Mouse (Mus musculus): ENCODE data around the gene Olfr1178. TPM values are rescaled to one million over a fixed set of nuclear protein-coding genes. Genes with fewer than 3 reads are reported as not detected.

The Olfr1178 gene
- not detected in 2 replicates for polyA plus RNA-seq (2015; fragmentation: Nextera tagmentation; extraction: Ambion mirVana)

DNA sequence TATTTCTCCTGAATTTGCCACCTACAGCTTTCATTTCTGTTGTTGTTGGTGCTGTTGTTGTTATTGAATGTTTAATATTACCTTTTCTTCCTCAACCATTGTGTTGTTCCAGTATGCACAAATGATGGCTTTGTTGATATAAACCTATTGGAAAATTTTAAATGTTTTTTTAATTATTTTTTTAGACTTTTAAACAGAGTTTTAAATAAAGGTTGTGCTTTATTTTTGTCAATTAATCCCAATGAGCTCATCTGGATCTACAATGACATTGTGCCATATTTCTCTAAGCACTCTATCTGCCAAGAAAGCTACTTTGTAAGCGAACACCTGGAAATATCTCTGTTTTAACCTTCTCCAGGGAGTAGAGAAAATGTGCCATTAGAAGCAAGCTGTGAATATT lies at the start of gene Olfr1178:
Gene Olfr1178, plus strand, starts transcription at position 301 of the 400 bp plus-strand sequence.
- Histone ChIP-seq H3K27ac (ENCODE audit: low read length) (no peak within 1 kb of the TSS), H3K36me3 (ENCODE audit: control insufficient read depth, insufficient read depth) (no peaks in the 10 kb centered on the region), H3K4me2 (ENCODE audit: low read depth, low read length) (no peak within 1 kb of the TSS), H3K4me3 (ENCODE audit: low read depth, low read length) (no peak within 1 kb of the TSS), H3K27me3 (ENCODE audit: control insufficient read depth, insufficient read depth, low read depth, low read length) (no peaks in the 10 kb centered on the region), H3K9me3 (replicated peaks; ENCODE audit: control insufficient read depth, low read length) (no peaks in the 10 kb centered on the region), H3K4me1 (ENCODE audit: control insufficient read depth, low read depth, low read length) (no peaks in the 10 kb centered on the region), H3K9ac (ENCODE audit: low read depth, low read length) (no peak within 1 kb of the TSS)
- ATAC-seq (ENCODE audit: low read depth) = no peak
- WGBS (ENCODE audit: insufficient replicate concordance) = 42% methylated on average over 1 of the region's 1 CpGs

- Histone ChIP-seq H3K9me3 (replicated peaks; ENCODE audit: control insufficient read depth, low read length) (no peaks in the 10 kb centered on the region), H3K27me3 (ENCODE audit: control insufficient read depth, insufficient read depth, low read depth, low read length) (no peaks in the 10 kb centered on the region), H3K4me3 (ENCODE audit: low read depth, low read length) (no peak within 1 kb of the TSS), H3K9ac (ENCODE audit: low read depth, low read length) (no peak within 1 kb of the TSS), H3K4me2 (ENCODE audit: low read depth, low read length) (no peak within 1 kb of the TSS), H3K27ac (ENCODE audit: low read length) (no peak within 1 kb of the TSS), H3K4me1 (ENCODE audit: control insufficient read depth, low read depth, low read length) (no peaks in the 10 kb centered on the region), H3K36me3 (ENCODE audit: control insufficient read depth, insufficient read depth) (no peaks in the 10 kb centered on the region)
- 56% methylated on average over 1 of the region's 1 CpGs for WGBS (ENCODE audit: insufficient replicate concordance)
- ATAC-seq (ENCODE audit: low read depth) = no peak
Observed at GRCm38 (mm10) chr2:88346392-88346791, 40.5 kb upstream of the Olfr1178 start, which contains the start of gene Olfr1177-ps. TSS of gene Olfr1177-ps (minus strand) at chr2:88346492.

DNA sequence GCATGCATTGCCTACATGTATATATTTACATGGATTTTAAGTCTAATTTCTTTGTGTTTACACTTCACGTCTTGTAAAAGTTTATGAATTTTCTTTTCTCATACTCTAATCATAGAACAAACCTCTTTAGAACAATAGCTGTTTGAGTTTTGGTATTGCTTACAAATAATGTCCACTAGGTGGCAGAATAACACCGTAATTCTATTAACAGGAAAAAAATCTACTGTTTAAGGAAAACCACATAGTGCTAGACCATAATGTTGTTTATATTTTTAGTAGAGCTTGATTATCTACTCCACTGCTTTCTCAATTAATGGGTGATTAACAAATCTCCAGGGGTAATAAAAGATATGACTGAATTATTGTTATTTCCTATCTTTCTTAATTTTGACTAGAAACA lies 30.6 kb upstream of the Olfr1178 start:
- WGBS (ENCODE audit: insufficient replicate concordance) = 0% methylated on average over 2 of the region's 2 CpGs
- H3K9ac ChIP-seq (ENCODE audit: low read depth, low read length) = no peak overlapping the region

GRCm38 (mm10) chr2:88406353-88406752 lies 19.5 kb downstream of the Olfr1178 start, which contains the start of gene Olfr1179:
TSS of gene Olfr1179 (minus strand) at chr2:88406453.
- Histone ChIP-seq H3K9ac (ENCODE audit: low read depth, low read length) (no peak within 1 kb of the TSS), H3K36me3 (ENCODE audit: control insufficient read depth, insufficient read depth) (no peaks in the 10 kb centered on the region), H3K27me3 (ENCODE audit: control insufficient read depth, insufficient read depth, low read depth, low read length) (no peaks in the 10 kb centered on the region), H3K4me3 (ENCODE audit: low read depth, low read length) (no peak within 1 kb of the TSS), H3K9me3 (replicated peaks; ENCODE audit: control insufficient read depth, low read length) (no peaks in the 10 kb centered on the region), H3K4me1 (ENCODE audit: control insufficient read depth, low read depth, low read length) (no peaks in the 10 kb centered on the region), H3K4me2 (ENCODE audit: low read depth, low read length) (no peak within 1 kb of the TSS), H3K27ac (ENCODE audit: low read length) (no peak within 1 kb of the TSS)
- 59% methylated on average over 3 of the region's 3 CpGs for WGBS (ENCODE audit: insufficient replicate concordance)
- no peak for ATAC-seq (ENCODE audit: low read depth)

More for the DNA sequence above, 30.6 kb upstream of the Olfr1178 start:
- Histone ChIP-seq H3K4me2 (ENCODE audit: low read depth, low read length) (no peak overlapping the region), H3K4me1 (ENCODE audit: control insufficient read depth, low read depth, low read length) (no peaks in the 10 kb centered on the region), H3K27me3 (ENCODE audit: control insufficient read depth, insufficient read depth, low read depth, low read length) (no peaks in the 10 kb centered on the region), H3K36me3 (ENCODE audit: control insufficient read depth, insufficient read depth) (no peaks in the 10 kb centered on the region), H3K9me3 (replicated peaks; ENCODE audit: control insufficient read depth, low read length) (no peaks in the 10 kb centered on the region), H3K4me3 (ENCODE audit: low read depth, low read length) (no peak overlapping the region), H3K27ac (ENCODE audit: low read length) (no peak overlapping the region)
- no peak for ATAC-seq (ENCODE audit: low read depth)

- no peak for ATAC-seq (ENCODE audit: low read depth)
- H3K36me3 ChIP-seq (ENCODE audit: control insufficient read depth, insufficient read depth) = no peaks in the 10 kb centered on the region
- no peaks in the 10 kb centered on the region for H3K9me3 ChIP-seq (replicated peaks; ENCODE audit: control insufficient read depth, low read length)
- WGBS (ENCODE audit: insufficient replicate concordance) = 44% methylated on average over 2 of the region's 2 CpGs
- no peaks in the 10 kb centered on the region for H3K27me3 ChIP-seq (ENCODE audit: control insufficient read depth, insufficient read depth, low read depth, low read length)
- H3K27ac ChIP-seq (ENCODE audit: low read length) = no peak within 1 kb of the TSS
- no peak within 1 kb of the TSS for H3K4me3 ChIP-seq (ENCODE audit: low read depth, low read length)
- no peaks in the 10 kb centered on the region for H3K4me1 ChIP-seq (ENCODE audit: control insufficient read depth, low read depth, low read length)
- H3K9ac ChIP-seq (ENCODE audit: low read depth, low read length) = no peak within 1 kb of the TSS
- no peak within 1 kb of the TSS for H3K4me2 ChIP-seq (ENCODE audit: low read depth, low read length)
Observed at GRCm38 (mm10) chr2:88419051-88419450, 32.2 kb downstream of the Olfr1178 start, which contains the start of gene Olfr1180. TSS of gene Olfr1180 (minus strand) at chr2:88419151.

GRCm38 (mm10) chr2:88426071-88426470 lies 39.2 kb downstream of the Olfr1178 start, which contains the start of gene Olfr1181:
TSS of gene Olfr1181 (minus strand) at chr2:88426171.
- Histone ChIP-seq H3K9ac (ENCODE audit: low read depth, low read length) (no peak within 1 kb of the TSS), H3K27ac (ENCODE audit: low read length) (no peak within 1 kb of the TSS), H3K36me3 (ENCODE audit: control insufficient read depth, insufficient read depth) (no peaks in the 10 kb centered on the region), H3K27me3 (ENCODE audit: control insufficient read depth, insufficient read depth, low read depth, low read length) (no peaks in the 10 kb centered on the region), H3K9me3 (replicated peaks; ENCODE audit: control insufficient read depth, low read length) (no peaks in the 10 kb centered on the region), H3K4me3 (ENCODE audit: low read depth, low read length) (no peak within 1 kb of the TSS), H3K4me2 (ENCODE audit: low read depth, low read length) (no peak within 1 kb of the TSS), H3K4me1 (ENCODE audit: control insufficient read depth, low read depth, low read length) (no peaks in the 10 kb centered on the region)
- no peak for ATAC-seq (ENCODE audit: low read depth)
- 60% methylated on average over 1 of the region's 1 CpGs for WGBS (ENCODE audit: insufficient replicate concordance)

GRCm38 (mm10) chr2:88449031-88449430 lies 62.2 kb downstream of the Olfr1178 start, which contains the start of gene Gm13757:
TSS of gene Gm13757 (minus strand) at chr2:88449131.
- H3K4me1 ChIP-seq (ENCODE audit: control insufficient read depth, low read depth, low read length) = no peaks in the 10 kb centered on the region
- WGBS (ENCODE audit: insufficient replicate concordance) = 83% methylated on average over 1 of the region's 1 CpGs
- H3K36me3 ChIP-seq (ENCODE audit: control insufficient read depth, insufficient read depth) = no peaks in the 10 kb centered on the region
- no peaks in the 10 kb centered on the region for H3K9me3 ChIP-seq (replicated peaks; ENCODE audit: control insufficient read depth, low read length)
- H3K27me3 ChIP-seq (ENCODE audit: control insufficient read depth, insufficient read depth, low read depth, low read length) = no peaks in the 10 kb centered on the region
- no peak within 1 kb of the TSS for H3K9ac ChIP-seq (ENCODE audit: low read depth, low read length)
- H3K4me2 ChIP-seq (ENCODE audit: low read depth, low read length) = no peak within 1 kb of the TSS
- ATAC-seq (ENCODE audit: low read depth) = no peak
- H3K4me3 ChIP-seq (ENCODE audit: low read depth, low read length) = no peak within 1 kb of the TSS
- no peak within 1 kb of the TSS for H3K27ac ChIP-seq (ENCODE audit: low read length)

Other genes with a start within 250 kb of the Olfr1178 start
- gene Olfr1167, start 231.9 kb upstream of the Olfr1178 start, polyA plus RNA-seq (2015; fragmentation: Nextera tagmentation; extraction: Ambion mirVana) = not detected in 2 replicates
- gene Olfr1168, start 205.2 kb upstream of the Olfr1178 start, polyA plus RNA-seq (2015; fragmentation: Nextera tagmentation; extraction: Ambion mirVana) = not detected in 2 replicates
- not detected in 2 replicates for gene Olfr1170, start 158.7 kb upstream of the Olfr1178 start, polyA plus RNA-seq (2015; fragmentation: Nextera tagmentation; extraction: Ambion mirVana)
- gene Olfr1173, start 107.2 kb upstream of the Olfr1178 start, polyA plus RNA-seq (2015; fragmentation: Nextera tagmentation; extraction: Ambion mirVana) = not detected in 2 replicates
- not detected in 2 replicates for gene Olfr1174-ps, start 71.9 kb upstream of the Olfr1178 start, polyA plus RNA-seq (2015; fragmentation: Nextera tagmentation; extraction: Ambion mirVana)
- not detected in 2 replicates for gene Olfr1175-ps, start 59.8 kb upstream of the Olfr1178 start, polyA plus RNA-seq (2015; fragmentation: Nextera tagmentation; extraction: Ambion mirVana)
- not detected in 2 replicates for gene Olfr1176, start 50.3 kb upstream of the Olfr1178 start, polyA plus RNA-seq (2015; fragmentation: Nextera tagmentation; extraction: Ambion mirVana)
- gene Olfr1177-ps, start 40.6 kb upstream of the Olfr1178 start, polyA plus RNA-seq (2015; fragmentation: Nextera tagmentation; extraction: Ambion mirVana) = not detected in 2 replicates
- gene Olfr1179, start 19.4 kb downstream of the Olfr1178 start, polyA plus RNA-seq (2015; fragmentation: Nextera tagmentation; extraction: Ambion mirVana) = not detected in 2 replicates
- not detected in 2 replicates for gene Olfr1180, start 32.1 kb downstream of the Olfr1178 start, polyA plus RNA-seq (2015; fragmentation: Nextera tagmentation; extraction: Ambion mirVana)
- not detected in 2 replicates for gene Olfr1181, start 39.1 kb downstream of the Olfr1178 start, polyA plus RNA-seq (2015; fragmentation: Nextera tagmentation; extraction: Ambion mirVana)
- gene Gm13757, start 62.1 kb downstream of the Olfr1178 start, polyA plus RNA-seq (2015; fragmentation: Nextera tagmentation; extraction: Ambion mirVana) = not detected in 2 replicates
- gene Olfr1183, start 67.8 kb downstream of the Olfr1178 start, polyA plus RNA-seq (2015; fragmentation: Nextera tagmentation; extraction: Ambion mirVana) = not detected in 2 replicates
- gene Olfr1184, start 96.5 kb downstream of the Olfr1178 start, polyA plus RNA-seq (2015; fragmentation: Nextera tagmentation; extraction: Ambion mirVana) = not detected in 2 replicates
- not detected in 2 replicates for gene Olfr1185-ps1, start 106.3 kb downstream of the Olfr1178 start, polyA plus RNA-seq (2015; fragmentation: Nextera tagmentation; extraction: Ambion mirVana)
- gene Olfr1186, start 131.5 kb downstream of the Olfr1178 start, polyA plus RNA-seq (2015; fragmentation: Nextera tagmentation; extraction: Ambion mirVana) = not detected in 2 replicates
- gene Olfr1188, start 169.9 kb downstream of the Olfr1178 start, polyA plus RNA-seq (2015; fragmentation: Nextera tagmentation; extraction: Ambion mirVana) = not detected in 2 replicates
- gene Olfr1189, start 199.4 kb downstream of the Olfr1178 start, polyA plus RNA-seq (2015; fragmentation: Nextera tagmentation; extraction: Ambion mirVana) = not detected in 2 replicates